Mouse (Mus musculus): ENCODE results near the gene Slc5a2.

DNA sequence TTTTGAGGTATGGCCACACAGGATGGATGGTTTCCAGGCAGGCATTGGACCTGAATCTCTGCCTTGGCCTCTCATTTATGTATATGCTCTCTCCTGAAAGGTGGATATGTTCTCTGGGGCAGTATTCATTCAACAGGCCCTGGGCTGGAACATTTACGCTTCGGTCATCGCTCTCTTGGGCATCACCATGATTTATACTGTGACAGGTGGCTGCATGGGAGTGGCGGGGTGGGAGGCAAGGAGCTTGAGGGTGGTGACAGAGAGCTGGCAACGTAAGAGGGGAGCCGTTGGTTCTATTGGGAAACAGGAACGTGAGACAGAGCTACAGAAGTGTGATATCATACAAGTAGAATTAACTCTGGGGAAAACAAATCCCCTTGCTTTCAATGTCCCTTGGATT is 2.4 kb downstream of the Slc5a2 start:
- TF ChIP-seq POLR2A (IDR thresholded peaks at IDR 0.05; ENCODE audit: control insufficient read depth, low read depth, low read length) (no peak), CTCF (IDR thresholded peaks at IDR 0.05; ENCODE audit: control insufficient read depth, insufficient read depth, insufficient replicate concordance, low read depth, low read length) (no peak)
